Mouse (Mus musculus): ENCODE measurements at regions not wholly inside any gene's neighbourhood (a gene's known extent, or its start where the extent isn't known, plus 50 kb on each side); places are given as distances from the start of the nearest gene placed in this dataset.

DNA sequence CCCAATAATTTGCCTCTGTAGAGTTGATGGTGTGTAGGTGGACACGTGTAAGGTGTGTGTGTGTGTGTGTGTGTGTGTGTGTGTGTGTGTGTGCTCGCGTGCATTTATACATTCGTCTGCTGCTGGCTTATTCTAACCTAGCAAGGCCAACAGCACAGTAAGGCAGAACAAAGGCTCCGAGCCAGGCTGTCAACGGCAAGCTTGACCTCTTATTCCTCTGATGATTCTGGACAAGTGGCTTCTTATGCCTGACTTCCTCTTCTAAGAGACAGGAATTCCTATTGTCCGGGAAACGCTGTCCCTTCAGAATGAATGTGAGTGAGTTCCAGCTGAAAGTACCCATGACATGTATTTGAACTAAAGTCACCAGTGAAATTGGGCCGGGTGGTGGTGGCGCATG is 217.7 kb upstream of the Habp2 start:
- no peak for TF ChIP-seq EP300 (IDR thresholded peaks at IDR 0.05)
- no peak for TF ChIP-seq CTCF (IDR thresholded peaks at IDR 0.05)
